Mouse (Mus musculus): Measurements from ENCODE around the gene Dpp8.
A peak's percentile ranks its signal among the peaks of the same experiment; 100 is the strongest.

The Dpp8 gene

DNA sequence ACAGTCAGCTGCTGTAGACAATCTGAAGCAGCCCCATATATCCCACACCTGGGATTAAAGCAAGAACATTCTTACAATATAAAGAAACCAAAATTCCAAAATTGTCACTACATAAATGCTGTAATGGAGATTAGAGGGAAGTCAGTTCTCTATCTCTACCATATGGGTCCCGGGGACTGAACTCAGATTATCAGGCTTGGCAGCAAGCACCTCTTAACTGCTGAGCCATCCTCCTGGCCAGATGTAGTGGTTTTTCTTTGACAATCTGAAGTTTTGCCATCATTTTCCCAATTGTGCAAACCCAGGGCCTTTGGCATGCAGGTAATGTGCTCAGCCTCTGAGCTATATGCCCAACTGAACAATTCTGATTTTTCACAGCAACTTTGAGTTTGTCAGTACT is 53.1 kb downstream of the Dpp8 start:
- no peak for DNase-seq (ENCODE audit: low spot score in 2 of 2)

DNA sequence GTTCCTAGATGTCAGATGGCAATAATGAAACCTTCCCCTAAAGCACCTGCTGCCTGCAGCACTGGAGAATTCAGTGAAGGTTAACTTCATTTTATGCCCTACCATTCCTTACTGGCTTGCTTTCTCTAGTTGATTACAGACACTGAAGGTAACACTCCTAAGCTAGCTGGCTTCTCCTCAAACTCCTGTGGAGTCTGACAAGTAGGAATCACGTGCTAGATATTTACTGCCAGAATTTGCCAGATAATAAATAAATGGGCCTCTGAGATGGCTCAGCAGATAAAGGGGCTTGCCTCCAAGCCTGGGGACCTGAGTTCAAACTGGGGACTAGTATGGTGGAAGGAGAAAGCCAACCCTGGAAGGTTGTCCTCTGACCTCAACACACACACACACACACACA is 54.6 kb downstream of the Dpp8 start:
- no peak for DNase-seq (ENCODE audit: low spot score in 2 of 2)

DNA sequence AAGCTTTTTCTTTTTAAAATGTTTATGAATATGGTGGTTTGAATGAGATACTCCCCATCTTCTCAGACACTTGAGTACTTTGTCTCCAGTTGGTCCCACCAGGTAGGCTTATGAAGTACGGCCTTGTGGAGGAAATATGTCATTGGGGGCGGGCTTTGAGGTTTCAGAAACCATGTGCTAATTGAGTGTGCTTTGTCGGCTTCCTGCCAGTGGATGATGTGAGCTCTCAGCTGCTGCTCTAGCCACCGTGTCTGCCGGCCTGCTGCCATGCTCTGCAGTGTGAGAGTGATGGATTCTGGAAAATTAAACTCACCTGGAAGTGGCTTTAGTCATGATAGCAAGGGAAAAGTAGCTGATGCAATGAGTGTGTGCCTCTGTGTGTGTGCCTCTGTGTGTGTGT is 55.3 kb downstream of the Dpp8 start:
- peak in 1 of 2 experiments; percentile 44 for DNase-seq (ENCODE audit: low spot score in 2 of 2)

DNA sequence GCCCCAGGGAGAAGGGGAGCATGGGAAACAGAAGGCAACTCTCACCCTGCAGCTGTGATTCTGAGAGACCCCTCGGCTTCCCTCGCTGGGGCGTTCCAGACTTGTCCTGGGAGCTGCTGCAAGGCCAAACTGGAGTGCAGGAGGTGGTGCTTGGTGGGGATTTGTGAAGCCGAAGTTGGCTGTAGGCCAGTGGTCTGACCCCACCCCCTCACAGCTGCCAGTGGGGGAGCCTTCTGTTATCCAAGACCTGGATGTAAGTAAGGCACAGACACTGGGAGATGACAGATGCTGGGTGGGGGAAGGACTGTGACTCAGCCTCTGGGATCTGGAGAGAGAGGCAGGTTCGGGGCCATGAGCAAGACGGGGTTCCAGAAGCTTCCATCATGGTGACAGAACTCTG is 62.0 kb downstream of the Dpp8 start:
- DNase-seq (ENCODE audit: low spot score in 2 of 2) = peak; percentile 36 to 80

DNA sequence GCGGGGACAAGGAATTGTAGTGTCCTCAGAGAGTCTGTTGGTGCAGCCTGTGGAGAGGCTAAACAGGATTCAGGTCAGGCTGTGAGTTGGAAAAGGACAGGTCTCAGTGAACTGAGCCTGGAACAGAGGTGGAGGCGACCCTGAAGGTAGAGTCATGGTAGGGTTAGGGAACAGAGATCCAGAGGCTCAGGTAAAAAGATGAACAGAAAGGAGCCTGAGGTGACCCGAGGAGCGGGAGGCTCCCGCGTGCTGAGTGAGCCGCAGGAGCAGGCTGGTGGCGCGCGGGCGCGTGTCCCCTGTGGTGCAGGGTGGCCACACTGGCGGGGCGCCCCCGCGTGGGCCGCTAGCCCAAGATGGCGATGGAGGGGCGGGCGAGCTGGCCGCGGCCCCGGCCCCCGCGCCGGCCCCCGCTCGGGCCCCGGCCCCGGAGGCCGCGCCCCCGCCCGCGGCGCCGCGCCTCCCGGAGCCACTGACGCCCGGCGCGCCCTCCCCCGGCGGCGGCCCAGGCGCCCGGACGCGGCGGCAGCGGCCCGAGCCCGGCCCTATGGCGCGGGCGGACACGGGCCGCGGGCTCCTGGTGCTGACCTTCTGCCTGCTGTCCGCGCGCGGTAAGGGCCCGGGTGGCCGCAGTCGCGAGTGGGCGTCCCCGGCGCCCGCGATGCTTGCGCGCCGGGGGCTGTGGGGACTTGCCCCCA is 68.9 kb downstream of the Dpp8 start, which contains the start of gene Igdcc4:
TSS of gene Igdcc4 (plus strand) at position 496 of the 695 bp plus-strand sequence.
- DNase-seq (ENCODE audit: low spot score in 2 of 2) = peak in 1 of 2 experiments; percentile 47

DNA sequence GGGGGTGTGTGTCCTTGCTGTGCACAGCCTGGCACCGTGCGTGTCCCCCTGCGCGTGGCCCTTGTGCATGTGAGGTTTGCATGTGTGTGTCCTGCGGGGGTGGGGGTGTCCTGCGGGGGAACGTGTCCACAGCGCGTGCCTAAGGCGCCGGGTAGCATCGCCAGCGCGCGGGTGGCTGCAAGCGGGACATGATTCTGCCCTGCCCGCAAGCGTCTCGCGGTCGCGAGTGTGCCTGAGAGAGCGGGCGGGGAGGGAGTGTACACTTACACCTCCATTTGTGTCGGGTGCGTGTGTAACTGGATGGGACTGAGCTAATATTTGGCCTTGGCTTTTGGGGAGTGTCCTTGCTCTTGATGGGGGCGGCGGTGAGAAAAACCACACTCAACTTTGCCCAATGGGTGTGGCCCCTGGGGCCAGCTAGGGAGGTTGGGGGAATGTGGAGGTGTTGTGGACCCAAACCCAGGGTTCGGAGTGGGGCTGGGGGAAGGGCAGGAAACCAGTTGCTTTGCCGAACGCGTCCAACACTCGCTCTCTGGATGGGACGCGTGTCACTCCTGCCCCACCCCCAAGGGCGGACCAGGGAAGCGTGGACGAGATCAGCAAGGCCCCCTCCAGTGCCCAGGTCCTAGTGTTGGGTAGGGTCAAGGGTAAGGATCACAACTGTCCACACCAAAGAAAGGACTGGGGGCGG is 69.6 kb downstream of the Dpp8 start:
- peak in 1 of 2 experiments; percentile 65 for DNase-seq (ENCODE audit: low spot score in 2 of 2)

DNA sequence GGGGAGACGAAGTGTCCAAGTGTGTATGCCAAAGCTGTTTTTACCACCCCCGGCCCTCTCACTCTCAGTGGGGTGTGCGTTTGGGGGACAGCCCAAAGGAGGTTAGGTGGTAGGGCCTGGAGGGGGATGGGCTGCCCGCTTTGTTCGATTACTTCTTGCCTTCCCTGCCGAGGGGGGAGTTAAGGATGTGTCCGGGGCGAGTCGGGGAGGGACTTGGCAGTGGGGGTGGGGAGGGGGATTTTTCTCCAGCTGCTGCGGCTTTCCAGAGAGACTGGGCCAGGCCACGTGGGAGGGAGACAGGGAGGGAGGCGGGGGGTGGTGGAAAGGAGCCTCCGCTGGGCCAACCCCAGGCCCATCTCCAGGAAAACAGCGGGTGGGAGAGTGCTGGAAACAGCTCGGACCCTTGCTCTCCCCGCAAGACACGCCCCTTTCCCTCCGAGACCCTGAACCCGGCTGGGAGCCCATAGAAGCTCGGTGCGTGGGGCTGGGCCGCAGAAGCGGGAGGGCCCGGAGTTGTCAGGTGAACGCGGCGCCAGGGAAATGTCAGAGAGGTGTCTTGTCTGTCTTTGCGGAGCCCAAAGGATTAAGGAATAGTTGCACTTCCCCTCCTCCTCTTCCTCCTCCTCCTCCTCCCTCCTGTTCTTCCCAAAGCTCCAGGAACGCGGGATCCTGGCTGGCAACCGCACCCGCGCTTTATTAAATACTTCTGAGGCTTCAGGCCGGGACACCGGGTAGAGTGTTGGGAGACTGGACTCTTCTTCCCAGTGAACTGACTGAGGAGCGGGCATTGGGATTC is 70.4 kb downstream of the Dpp8 start:
- peak; percentile 48 to 77 for DNase-seq (ENCODE audit: low spot score in 2 of 2)

DNA sequence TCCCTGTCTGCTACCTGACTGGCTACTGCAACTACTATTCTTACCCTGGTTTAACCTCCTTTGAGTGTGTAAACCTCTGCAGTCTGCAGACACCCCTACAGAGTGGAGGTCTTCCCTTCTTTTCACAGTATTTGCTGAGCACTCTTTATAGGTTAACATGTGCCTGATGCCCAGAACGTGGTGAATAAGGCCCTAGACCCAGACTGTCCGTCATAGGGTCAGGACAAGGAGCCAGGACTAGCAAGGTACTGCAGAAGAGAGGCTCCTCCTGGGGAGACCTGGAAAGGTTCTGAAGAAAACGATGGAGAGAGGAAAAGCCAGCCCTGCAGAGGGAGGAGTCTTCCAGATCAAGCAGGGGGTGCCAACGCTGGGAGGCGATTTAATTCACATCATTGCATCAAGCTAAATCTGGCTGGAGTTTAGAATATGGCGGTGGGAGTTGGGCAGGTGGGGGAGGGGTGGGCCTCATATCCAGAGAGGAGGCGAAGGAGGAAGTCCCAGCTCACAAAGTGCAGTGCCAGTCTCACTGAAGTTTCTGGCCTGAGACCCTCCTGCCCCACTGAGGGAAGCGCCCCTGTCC is 71.0 kb downstream of the Dpp8 start:
- DNase-seq (ENCODE audit: low spot score in 2 of 2) = peak in 1 of 2 experiments; percentile 66

DNA sequence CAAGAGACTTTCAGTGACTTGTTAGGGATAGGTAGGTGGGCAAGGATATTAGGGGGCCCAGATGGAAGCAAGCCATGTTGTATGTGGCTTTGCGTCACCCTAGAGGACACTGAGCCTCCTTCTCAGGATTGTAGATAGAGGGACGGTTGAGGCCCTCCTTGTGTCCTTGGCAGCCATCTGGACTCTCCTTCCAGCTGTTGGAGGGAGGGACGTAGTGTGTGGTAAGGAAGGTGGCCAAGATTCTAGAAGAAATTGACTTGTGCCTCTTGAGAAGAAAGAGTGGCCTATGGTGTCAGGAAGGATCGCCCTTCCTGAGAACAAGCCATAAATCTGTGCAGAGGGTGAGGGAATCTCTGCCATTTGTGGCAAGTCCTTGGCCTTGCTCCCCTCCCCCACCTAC is 74.6 kb downstream of the Dpp8 start:
- no peak for DNase-seq (ENCODE audit: low spot score in 2 of 2)

DNA sequence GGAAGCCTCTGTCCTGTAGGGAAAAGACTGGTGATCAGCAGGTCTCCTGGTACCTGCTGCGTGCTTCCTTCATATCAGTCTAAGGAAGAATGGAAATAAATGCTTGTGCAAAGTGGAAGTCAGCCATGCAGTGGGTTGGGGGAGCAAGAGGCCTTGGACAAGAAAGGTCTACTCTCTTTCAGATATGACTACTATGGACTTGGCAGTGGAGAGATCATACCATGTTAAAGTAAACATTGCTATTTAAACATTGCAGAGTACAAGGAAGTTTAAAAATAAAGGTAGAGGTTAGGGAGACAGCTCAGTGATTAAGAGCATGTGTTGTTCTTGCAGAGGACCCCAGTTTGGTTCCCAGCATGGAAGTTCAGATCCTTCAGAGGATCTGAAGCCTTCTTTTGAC is 75.7 kb downstream of the Dpp8 start:
- DNase-seq (ENCODE audit: low spot score in 2 of 2) = no peak

DNA sequence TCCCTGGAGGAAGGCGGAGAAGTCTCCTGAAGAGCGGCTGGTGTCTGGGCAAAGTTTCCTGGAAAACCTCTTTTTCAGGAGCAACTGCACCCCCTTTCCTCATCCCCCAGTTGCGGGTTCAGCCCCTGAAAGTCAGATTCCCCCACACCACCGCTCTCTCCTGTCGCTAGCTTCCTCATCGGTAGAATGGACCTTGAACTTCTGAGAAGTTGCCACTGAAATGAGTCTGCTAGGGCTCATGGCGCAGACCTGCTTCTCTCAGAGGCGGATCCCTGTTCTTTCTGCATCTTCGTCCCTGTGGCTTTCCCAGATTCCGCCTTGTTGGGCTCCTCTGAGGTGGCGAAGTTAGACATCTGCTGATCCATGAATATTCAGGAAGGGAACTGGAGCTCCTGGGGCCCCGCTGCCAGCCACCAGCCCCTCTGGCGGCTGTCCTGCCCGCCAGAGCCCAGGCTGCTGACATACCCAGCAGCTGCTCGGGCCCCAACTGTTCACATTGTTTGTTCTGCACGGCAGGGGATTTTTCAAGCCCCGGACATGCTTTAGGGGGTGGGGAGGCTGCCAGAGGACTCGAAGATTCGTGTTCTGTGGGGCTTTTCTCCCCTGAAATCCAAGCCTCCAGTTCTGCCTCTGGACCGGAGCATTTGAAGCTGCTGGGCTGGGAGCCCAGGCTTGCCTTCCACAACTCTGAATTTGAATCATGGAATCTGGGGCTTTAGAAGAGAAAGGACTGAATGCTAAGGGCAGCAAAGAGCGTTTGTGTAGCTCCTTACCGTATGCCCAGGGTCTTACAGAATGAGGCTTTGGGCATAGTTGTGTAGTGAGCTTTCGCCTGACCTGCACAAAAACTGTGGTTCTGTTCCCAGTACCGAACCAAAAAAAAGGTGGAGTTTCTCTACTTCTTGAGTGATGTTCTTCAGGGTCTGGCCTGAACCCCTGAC is 77.2 kb downstream of the Dpp8 start:
- DNase-seq (ENCODE audit: low spot score in 2 of 2) = peak in 1 of 2 experiments; percentile 76

DNA sequence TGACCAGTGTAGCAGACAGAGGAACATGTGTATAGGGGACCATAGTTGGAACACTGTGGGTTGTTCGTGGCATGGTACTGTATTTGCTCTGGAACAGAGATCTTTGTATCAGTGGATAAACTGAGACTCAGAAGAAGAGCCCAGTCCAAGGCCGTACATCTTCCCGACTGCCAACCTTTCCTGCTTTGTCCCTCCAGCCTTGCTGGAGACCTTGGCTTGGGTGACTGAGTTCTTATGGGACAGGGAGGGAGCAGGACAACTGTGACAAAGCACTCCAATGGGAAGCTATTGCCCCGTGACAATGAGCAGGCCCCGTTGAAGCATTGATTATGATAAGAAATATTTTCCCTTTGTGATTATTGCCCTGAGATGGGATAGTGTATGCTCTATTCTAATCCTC is 79.5 kb downstream of the Dpp8 start:
- no peak for DNase-seq (ENCODE audit: low spot score in 2 of 2)

DNA sequence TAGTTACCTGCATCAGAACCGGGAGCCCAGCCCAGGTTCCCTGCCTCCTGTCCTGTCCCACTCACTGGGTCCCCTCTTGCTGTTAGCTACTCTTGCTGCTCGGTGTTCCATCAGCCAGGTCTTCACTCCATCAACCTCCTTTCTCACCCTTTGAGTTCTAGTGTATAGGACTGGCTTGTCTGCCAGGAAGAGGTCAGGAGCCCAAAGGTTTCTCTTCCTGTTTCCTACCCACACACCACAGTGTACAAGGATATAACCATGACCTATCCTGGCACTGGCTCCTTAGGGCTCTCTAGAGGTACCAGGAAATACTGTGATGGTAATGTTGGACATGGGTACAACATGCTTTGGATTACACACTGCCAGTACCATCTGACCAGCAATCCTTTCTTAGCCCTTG is 81.5 kb downstream of the Dpp8 start:
- DNase-seq (ENCODE audit: low spot score in 2 of 2) = no peak

DNA sequence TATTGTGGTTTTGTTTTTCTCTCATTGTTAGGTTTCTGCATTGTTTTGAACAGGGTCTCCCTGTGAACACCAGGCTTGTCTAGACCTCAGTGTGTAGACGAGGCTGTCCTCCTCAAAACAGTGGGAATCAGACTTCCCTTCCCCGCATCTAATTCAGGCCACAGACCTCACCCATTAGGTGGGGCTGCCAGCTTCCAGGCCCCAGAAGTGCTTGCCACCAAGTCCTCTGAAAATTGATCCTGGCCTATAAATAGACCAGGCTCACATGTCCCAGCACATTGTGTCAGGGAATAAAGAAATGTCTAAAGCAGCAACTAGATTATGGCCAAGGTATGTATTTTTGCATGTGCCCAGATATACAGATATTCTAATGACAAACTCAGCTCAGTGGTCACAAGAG is 83.7 kb downstream of the Dpp8 start:
- no peak for DNase-seq (ENCODE audit: low spot score in 2 of 2)

DNA sequence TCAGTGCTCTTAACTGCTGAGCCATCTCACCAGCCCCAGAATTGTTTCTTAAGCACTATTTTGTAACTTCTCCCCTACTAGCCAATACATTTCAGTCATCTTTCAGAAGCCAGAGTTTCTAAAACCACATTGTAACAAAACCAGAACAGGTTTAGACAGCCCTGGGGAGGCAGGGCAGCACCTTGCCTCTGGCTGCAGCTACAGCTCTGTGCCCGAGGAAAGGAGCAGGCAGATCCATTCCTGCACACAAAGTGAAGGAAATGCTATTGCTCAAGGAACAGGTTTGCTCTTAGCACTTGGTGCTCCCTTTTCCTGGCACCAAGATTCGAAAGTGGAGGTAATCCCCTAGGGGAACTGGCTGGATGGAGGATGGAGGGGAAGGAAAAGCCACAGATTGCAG is 85.3 kb downstream of the Dpp8 start:
- no peak for DNase-seq (ENCODE audit: low spot score in 2 of 2)

DNA sequence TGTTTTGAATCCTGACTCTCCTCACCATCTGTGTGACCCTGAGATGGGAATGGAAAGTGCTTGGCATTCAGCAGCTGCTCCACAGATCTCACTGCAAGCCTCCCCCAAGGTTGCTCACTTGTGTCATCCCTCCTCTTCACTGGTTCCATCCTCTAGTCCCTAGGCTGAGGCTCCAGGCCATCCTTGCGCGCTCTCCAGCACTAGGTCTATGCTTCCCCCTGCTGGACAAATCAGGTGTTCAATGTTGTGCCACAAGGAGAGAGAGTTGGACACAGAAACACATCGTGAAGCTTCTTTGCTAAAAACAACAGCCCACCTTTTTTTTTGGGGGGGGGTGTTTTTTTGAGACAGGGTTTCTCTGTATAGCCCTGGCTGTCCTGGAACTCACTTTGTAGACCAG is 88.7 kb downstream of the Dpp8 start:
- DNase-seq (ENCODE audit: low spot score in 2 of 2) = peak in 1 of 2 experiments; percentile 84

DNA sequence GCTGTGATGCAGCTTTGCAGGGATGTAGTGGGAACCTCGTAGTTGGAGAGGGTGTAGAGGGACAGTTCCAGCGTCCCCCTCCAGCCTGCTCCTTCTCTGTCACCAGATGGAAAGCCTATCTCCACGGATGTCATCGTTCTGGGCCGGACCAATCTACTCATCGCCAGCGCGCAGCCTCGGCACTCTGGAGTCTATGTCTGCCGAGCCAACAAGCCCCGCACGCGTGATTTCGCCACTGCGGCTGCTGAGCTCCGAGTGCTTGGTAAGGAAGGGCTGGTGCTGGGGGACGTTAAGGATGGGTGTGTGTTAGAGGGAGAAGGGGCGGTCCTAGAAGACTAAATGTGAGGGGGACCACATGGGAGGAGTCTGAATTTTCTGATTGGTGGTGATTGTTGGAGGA is 90.3 kb downstream of the Dpp8 start:
- DNase-seq (ENCODE audit: low spot score in 2 of 2) = no peak

DNA sequence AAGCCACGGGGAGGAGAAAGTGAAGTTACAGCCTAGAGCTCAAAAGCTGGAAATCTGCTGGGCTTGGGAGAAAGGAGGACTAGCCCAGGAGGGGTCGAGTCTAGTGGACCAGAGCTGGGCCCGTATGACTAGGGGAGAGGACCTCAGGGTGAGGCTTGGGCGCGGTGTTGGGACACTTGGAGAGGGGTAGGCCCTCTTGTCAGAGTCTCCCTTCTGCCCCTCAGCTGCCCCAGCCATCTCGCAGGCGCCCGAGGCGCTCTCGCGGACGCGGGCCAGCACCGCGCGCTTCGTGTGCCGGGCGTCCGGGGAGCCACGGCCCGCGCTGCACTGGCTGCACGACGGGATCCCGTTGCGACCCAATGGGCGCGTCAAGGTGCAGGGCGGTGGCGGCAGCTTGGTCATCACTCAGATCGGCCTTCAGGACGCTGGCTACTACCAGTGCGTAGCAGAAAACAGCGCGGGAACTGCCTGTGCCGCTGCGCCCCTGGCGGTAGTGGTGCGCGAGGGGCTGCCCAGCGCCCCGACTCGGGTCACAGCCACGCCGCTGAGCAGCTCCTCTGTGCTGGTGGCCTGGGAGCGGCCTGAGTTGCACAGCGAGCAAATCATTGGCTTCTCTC is 91.4 kb downstream of the Dpp8 start:
- DNase-seq (ENCODE audit: low spot score in 2 of 2) = peak in 1 of 2 experiments; percentile 73

DNA sequence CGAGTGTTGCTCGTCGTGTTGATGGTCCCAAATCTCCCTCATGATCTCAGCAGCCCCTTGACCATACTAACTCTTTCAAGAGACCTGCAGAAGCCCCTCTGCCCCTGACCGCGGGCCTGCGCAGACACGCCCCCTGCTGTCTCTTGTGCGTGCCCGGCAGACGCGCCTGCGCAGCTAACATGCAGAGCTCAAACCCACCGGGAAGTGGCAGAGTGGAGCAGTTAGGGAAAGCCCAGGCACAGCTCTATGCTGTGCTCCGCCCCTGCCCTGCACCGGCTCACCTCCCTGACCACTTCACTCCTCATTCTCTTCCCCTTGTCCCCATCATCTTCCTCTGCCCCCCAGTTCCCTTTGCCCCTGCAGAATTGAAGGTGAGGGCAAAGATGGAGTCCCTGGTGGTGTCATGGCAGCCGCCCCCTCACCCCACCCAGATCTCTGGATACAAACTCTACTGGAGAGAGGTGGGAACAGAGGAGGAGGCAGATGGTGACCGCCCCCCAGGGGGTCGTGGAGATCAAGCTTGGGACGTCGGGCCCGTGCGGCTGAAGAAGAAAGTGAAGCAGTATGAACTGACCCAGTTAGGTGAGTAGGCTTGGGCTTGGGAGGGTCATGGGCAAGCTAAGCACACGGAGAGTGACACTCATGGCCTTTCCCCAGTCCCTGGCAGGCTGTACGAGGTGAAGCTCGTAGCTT is 96.1 kb downstream of the Dpp8 start:
- peak in 1 of 2 experiments; percentile 56 for DNase-seq (ENCODE audit: low spot score in 2 of 2)

DNA sequence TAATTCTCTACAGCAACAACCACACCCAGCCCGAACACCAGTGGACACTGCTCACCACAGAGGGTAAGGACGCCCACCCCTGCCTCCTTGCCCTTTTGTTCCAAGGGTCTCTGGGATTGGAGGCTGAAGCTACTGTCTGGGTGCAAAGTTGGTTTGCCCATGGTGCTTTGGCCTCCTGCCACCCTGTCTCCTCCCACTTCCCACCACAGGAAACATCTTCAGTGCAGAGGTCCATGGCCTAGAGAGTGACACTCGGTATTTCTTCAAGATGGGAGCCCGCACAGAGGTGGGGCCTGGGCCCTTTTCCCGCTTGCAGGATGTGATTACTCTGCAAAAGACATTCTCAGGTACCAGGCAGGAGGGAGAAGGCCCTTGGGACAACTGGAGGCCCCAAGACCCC is 99.5 kb downstream of the Dpp8 start:
- no peak for DNase-seq (ENCODE audit: low spot score in 2 of 2)
